Mouse (Mus musculus) layer of hippocampus, postnatal 36 days (tissue): Measurements from ENCODE around the gene Ccz1. TPM values are rescaled to one million over a fixed set of nuclear protein-coding genes. Genes with fewer than 3 reads are reported as not detected.

Experiments used
- total RNA-seq, 2 experiments: library from RNA; stranded (reverse); gene quantifications; 2 replicates each; pipeline ENCODE4 v1.2.3; 2021

Gene Ccz1
- total RNA-seq, 2 experiments from 2014 or later = 32.4 to 36.9 TPM

Other genes with a start within 250 kb of the Ccz1 start
- gene Eif2ak1, start 197.1 kb downstream of the Ccz1 start, total RNA-seq = 10 to 100 TPM; 42.3 to 43.4 TPM
- gene Ankrd61, start 117.2 kb downstream of the Ccz1 start, total RNA-seq = not detected
- 10 to 100 TPM; 29.2 to 34.9 TPM for gene Aimp2, start 105.0 kb downstream of the Ccz1 start, total RNA-seq
- 10 to 100 TPM; 13.9 to 16.3 TPM for gene Pms2, start 104.9 kb downstream of the Ccz1 start, total RNA-seq
- gene Gm42421, start 86.7 kb downstream of the Ccz1 start, total RNA-seq = 1 to 10 TPM; 1.2 to 2.6 TPM
- 1 to 10 TPM; 2.1 to 3.0 TPM for gene Rsph10b, start 81.8 kb downstream of the Ccz1 start, total RNA-seq
- gene Ocm, start 11.8 kb upstream of the Ccz1 start, total RNA-seq = not detected
- 10 to 100 TPM; 94.2 to 99.2 TPM for gene Lmtk2, start 85.6 kb upstream of the Ccz1 start, total RNA-seq
- gene Bhlha15, start 175.4 kb upstream of the Ccz1 start, total RNA-seq = under 1 TPM; 0.13 to 0.25 TPM
- gene Tecpr1, start 208.7 kb upstream of the Ccz1 start, total RNA-seq = 100 to 1,000 TPM; 106 TPM
- gene Bri3, start 229.6 kb upstream of the Ccz1 start, total RNA-seq = 10 to 100 TPM; 61.9 to 63.7 TPM